In genomic region chrX:18048621-18049020, GRCm38 (mm10) we compare ENCODE assay signal across 15 mouse cellular contexts.
"Had no signal": no experiment of that assay in that cellular context is flagged by ENCODE, and none has a peak within 500 bp of the region (broad histone marks: within the 10 kb centered on the region; RNA-seq: fewer than 3 reads in every experiment).

No protein-coding gene starts in this region.

- H3K36me3 ChIP-seq: lung, embryonic 15.5 days; midbrain, embryonic 13.5 days; midbrain, embryonic 15.5 days; neural tube, embryonic 12.5 days; stomach, embryonic 15.5 days had no signal

- H3K27ac ChIP-seq: lung, embryonic 15.5 days; macrophage; midbrain, embryonic 13.5 days; midbrain, embryonic 15.5 days; neural tube, embryonic 12.5 days; stomach, embryonic 15.5 days; stomach, postnatal 0 days had no signal

- H3K4me1 ChIP-seq: lung, embryonic 15.5 days; megakaryocyte, embryonic 14.5 days; midbrain, embryonic 13.5 days; midbrain, embryonic 15.5 days; neural tube, embryonic 12.5 days; stomach, embryonic 15.5 days had no signal

- H3K9me3 ChIP-seq: lung, embryonic 15.5 days; megakaryocyte, embryonic 14.5 days; midbrain, embryonic 13.5 days; midbrain, embryonic 15.5 days; neural tube, embryonic 12.5 days; stomach, embryonic 15.5 days had no signal

- DNase-seq: lung, adult 18-20 months; lung, postnatal 14 days; lung, postnatal 36 days; right cerebral cortex, postnatal 14 days; thymus, adult 2 months; thymus, postnatal 25 days; thymus, postnatal 4 days had no signal

- H3K4me3 ChIP-seq: lung, embryonic 15.5 days; megakaryocyte, embryonic 14.5 days; midbrain, embryonic 13.5 days; midbrain, embryonic 15.5 days; neural tube, embryonic 12.5 days; stomach, embryonic 15.5 days had no signal

- H3K27me3 ChIP-seq: lung, embryonic 15.5 days; megakaryocyte, embryonic 14.5 days; midbrain, embryonic 13.5 days; midbrain, embryonic 15.5 days; neural tube, embryonic 12.5 days; stomach, embryonic 15.5 days had no signal

- H3K9ac ChIP-seq: lung, embryonic 15.5 days; midbrain, embryonic 13.5 days; midbrain, embryonic 15.5 days; neural tube, embryonic 12.5 days; stomach, embryonic 15.5 days had no signal
